Mouse (Mus musculus) ES-E14 (cell line): ENCODE measurements around the gene Vsig10. TPM values are rescaled to one million over a fixed set of nuclear protein-coding genes. Genes with fewer than 3 reads are reported as not detected.

Experiments
- DNase-seq: peaks from one replicate; pipeline ENCODE4 v3.0.0-alpha.2; 2013; ENCODE audit warnings: low read depth, low spot score
- H3K27ac ChIP-seq: 2 replicates; pipeline ENCODE4 v1.5.1; 2012; ENCODE audit warnings: low read depth, mild to moderate bottlenecking, low read length, moderate library complexity, mixed read lengths; ENCODE audit not compliant: poor library complexity, insufficient read depth, severe bottlenecking
- H3K36me3 ChIP-seq: 2 replicates; pipeline ENCODE4 v1.6.1; 2012; ENCODE audit warnings: mild to moderate bottlenecking, low read length, moderate library complexity, mixed read lengths; ENCODE audit not compliant: control insufficient read depth, poor library complexity, insufficient read depth, severe bottlenecking
- H3K4me1 ChIP-seq, 2 experiments: fragments of 150-350 bp in 1 of 2; sonication (generic) in 1 of 2; 2 replicates each; pipeline ENCODE4 v1.6.1; 2012; ENCODE audit warnings: low read length in 2 of 2, mild to moderate bottlenecking in 1 of 2, mixed read lengths in 1 of 2; ENCODE audit not compliant: control insufficient read depth in 2 of 2, insufficient read depth in 2 of 2, poor library complexity in 1 of 2
- H3K4me3 ChIP-seq, 2 experiments: fragments of 150-350 bp in 1 of 2; sonication (generic) in 1 of 2; 2 replicates each; pipeline ENCODE4 v1.5.1; 2012; ENCODE audit warnings: low read length in 2 of 2, low read depth in 1 of 2, mild to moderate bottlenecking in 1 of 2, mixed read lengths in 1 of 2; ENCODE audit not compliant: insufficient read depth in 1 of 2, poor library complexity in 1 of 2, severe bottlenecking in 1 of 2
- H3K9ac ChIP-seq: 2 replicates; pipeline ENCODE4 v1.6.1; 2012; ENCODE audit warnings: low read depth, mild to moderate bottlenecking, low read length, mixed read lengths; ENCODE audit not compliant: poor library complexity, insufficient read depth, severe bottlenecking
- H3K9me3 ChIP-seq: fragments of 150-350 bp; sonication (generic); 2 replicates; pipeline ENCODE4 v1.6.1; 2012; ENCODE audit warnings: low read depth, mild to moderate bottlenecking, low read length; ENCODE audit not compliant: control insufficient read depth, insufficient read depth
- CHD2 ChIP-seq: IDR thresholded peaks from 2 replicates; pipeline ENCODE4 v1.6.1; 2014; ENCODE audit warnings: mild to moderate bottlenecking, low read depth, low read length, inconsistent platforms
- HCFC1 ChIP-seq: IDR thresholded peaks from 2 replicates; pipeline ENCODE4 v1.6.1; 2012; ENCODE audit warnings: low read length, inconsistent platforms, borderline replicate concordance; ENCODE audit not compliant: insufficient read depth
- MAFK ChIP-seq: IDR thresholded peaks from 2 replicates; pipeline ENCODE4 v1.6.1; 2014; ENCODE audit warnings: mild to moderate bottlenecking, low read depth, low read length, inconsistent platforms; ENCODE audit not compliant: insufficient read depth
- ZC3H11A ChIP-seq: IDR thresholded peaks from 2 replicates; pipeline ENCODE4 v1.6.1; 2012; ENCODE audit warnings: low read depth, mild to moderate bottlenecking, inconsistent platforms, low read length, borderline replicate concordance
- ZNF384 ChIP-seq: IDR thresholded peaks from 2 replicates; pipeline ENCODE4 v1.6.1; 2012; ENCODE audit warnings: low read depth, low read length, inconsistent platforms
- in situ Hi-C, 2 experiments: fragments of 600-800 bp; cut with MboI; formaldehyde crosslinking; loops; one replicate each; pipeline ENCODE4 v1.15.1; 2025; ENCODE audit warnings: low sequenced_read_pairs in 2 of 2, inconsistent platforms in 1 of 2; ENCODE audit not compliant: unreplicated experiment in 2 of 2
- total RNA-seq: library from RNA; depleted of rRNA; stranded (reverse); fragments of 300-350 nt; gene quantifications from 2 replicates; pipeline ENCODE4 v1.2.3, GENCODE M21; 2012

The Vsig10 gene
- total RNA-seq, 1 experiment, result 11.7 TPM

DNA sequence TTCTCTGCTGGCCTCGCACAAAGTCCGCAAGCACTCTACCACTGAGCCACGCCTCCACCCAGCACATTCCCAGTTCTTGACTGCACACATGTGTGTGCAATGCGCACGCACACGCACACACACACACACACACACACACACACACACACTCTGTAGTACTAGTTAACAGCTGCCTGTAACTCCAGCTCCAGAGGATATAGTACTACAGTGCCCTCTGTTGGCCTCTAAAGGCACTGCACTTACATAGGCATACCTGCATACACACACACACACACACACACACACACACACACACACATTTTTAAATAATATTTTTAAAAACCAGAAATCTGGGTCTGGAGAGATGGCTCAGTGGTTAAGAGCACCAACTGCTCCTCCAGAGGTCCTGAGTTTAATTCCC is 41.1 kb upstream of the Vsig10 start:
- Histone ChIP-seq H3K4me3 (no peak overlapping the region), H3K36me3 (peaks cover 17% of the 10 kb centered on the region), H3K27ac (no peak overlapping the region), H3K9me3 (no peaks in the 10 kb centered on the region), H3K9ac (no peak overlapping the region), H3K4me1 (peaks cover 0 to 8% of the 10 kb centered on the region in 2 experiments; a peak in 2 of 4 replicates)
- no peak for DNase-seq
- in situ Hi-C loops, result no loop called here
- no peak for TF ChIP-seq CHD2
- TF ChIP-seq ZNF384, result no peak
- no peak for TF ChIP-seq MAFK
- no peak for TF ChIP-seq HCFC1
- TF ChIP-seq ZC3H11A, result no peak

GRCm38 (mm10) chr5:117278809-117279668 is 39.8 kb upstream of the Vsig10 start:
- H3K36me3 ChIP-seq, result peaks cover 18% of the 10 kb centered on the region

GRCm38 (mm10) chr5:117279669-117280050 is 39.2 kb upstream of the Vsig10 start:
- DNase-seq, result no peak
- in situ Hi-C loops, result no loop called here
- TF ChIP-seq MAFK, result no peak
- no peak for TF ChIP-seq ZNF384
- no peak for TF ChIP-seq HCFC1
- no peak for TF ChIP-seq ZC3H11A
- TF ChIP-seq CHD2, result no peak
- Histone ChIP-seq H3K27ac (no peak overlapping the region), H3K36me3 (peaks cover 24% of the 10 kb centered on the region), H3K4me1 (peaks cover 0 to 11% of the 10 kb centered on the region in 2 experiments; a peak in 2 of 4 replicates), H3K4me3 (no peak overlapping the region), H3K9ac (no peak overlapping the region), H3K9me3 (no peaks in the 10 kb centered on the region)

More at GRCm38 (mm10) chr5:117278809-117279668, 39.8 kb upstream of the Vsig10 start:
- H3K9ac ChIP-seq, result no peak overlapping the region
- H3K4me3 ChIP-seq, result no peak overlapping the region
- in situ Hi-C loops, result no loop called here
- H3K9me3 ChIP-seq, result no peaks in the 10 kb centered on the region
- H3K27ac ChIP-seq, result no peak overlapping the region
- no peak for DNase-seq
- peaks cover 0 to 8% of the 10 kb centered on the region in 2 experiments; a peak in 2 of 4 replicates for H3K4me1 ChIP-seq
- no peak for TF ChIP-seq CHD2

GRCm38 (mm10) chr5:117281536-117281935 is 37.3 kb upstream of the Vsig10 start:
- no peak for DNase-seq
- H3K36me3 ChIP-seq, result peaks cover 33% of the 10 kb centered on the region

More at GRCm38 (mm10) chr5:117281536-117281935, 37.3 kb upstream of the Vsig10 start:
- H3K4me3 ChIP-seq, result no peak overlapping the region
- in situ Hi-C loops, result no loop called here
- no peak overlapping the region for H3K27ac ChIP-seq
- H3K4me1 ChIP-seq, result peaks cover 0 to 16% of the 10 kb centered on the region in 2 experiments; a peak in 2 of 4 replicates
- H3K9me3 ChIP-seq, result no peaks in the 10 kb centered on the region
- no peak overlapping the region for H3K9ac ChIP-seq
- TF ChIP-seq ZC3H11A (no peak), HCFC1 (no peak), CHD2 (no peak), ZNF384 (no peak), MAFK (no peak)
